In genomic region chr2:59446671-59447070, GRCm38 (mm10) we compare ENCODE assay signal across 20 mouse cellular contexts. TPM values are rescaled to one million over a fixed set of nuclear protein-coding genes. Genes with fewer than 3 reads are reported as not detected.
DNase-seq lines count a peak whose midpoint lies in the region; ATAC-seq and TF ChIP-seq lines count a peak whose summit lies in the region.
"Had no signal": no experiment of that assay in that cellular context is flagged by ENCODE, and none has a peak within 500 bp of the region (broad histone marks: within the 10 kb centered on the region; RNA-seq: fewer than 3 reads in every experiment).

No protein-coding gene starts in this region.

- no peaks in the 10 kb centered on the region for H3K36me3 ChIP-seq in heart, adult 2 months (ENCODE audit: control insufficient read depth, insufficient read depth, low read length)
- no peaks in the 10 kb centered on the region for H3K36me3 ChIP-seq in stomach, postnatal 0 days (ENCODE audit: control insufficient read depth, insufficient read depth, low read length)
- H3K36me3 ChIP-seq: heart, embryonic 13.5 days had no signal

- TF ChIP-seq EP300 in heart, adult 2 months (IDR thresholded peaks at IDR 0.05; ENCODE audit: insufficient read depth, low read depth, low read length), result no peak
- no peak for TF ChIP-seq EP300 in stomach, postnatal 0 days (optimal IDR thresholded peaks at IDR 0.05)

- no peak for ATAC-seq in stomach, postnatal 0 days (ENCODE audit: low FRiP score, low TSS enrichment)
- ATAC-seq: intestine, postnatal 0 days; midbrain, embryonic 16.5 days; Patski had no signal

- H3K4me3 ChIP-seq in heart, adult 2 months, result no peak overlapping the region
- no peak overlapping the region for H3K4me3 ChIP-seq in stomach, postnatal 0 days (ENCODE audit: low read depth, low read length)
- H3K4me3 ChIP-seq: heart, embryonic 13.5 days had no signal

- no peaks in the 10 kb centered on the region for H3K27me3 ChIP-seq in heart, adult 2 months (ENCODE audit: control insufficient read depth, insufficient read depth, low read length)
- no peaks in the 10 kb centered on the region for H3K27me3 ChIP-seq in stomach, postnatal 0 days (ENCODE audit: control insufficient read depth, insufficient read depth, low read length)
- H3K27me3 ChIP-seq: heart, embryonic 13.5 days; Patski had no signal

- H3K79me2 ChIP-seq in heart, adult 2 months (replicated peaks; ENCODE audit: control insufficient read depth, insufficient read depth, low read length), result no peaks in the 10 kb centered on the region

- H3K9me3 ChIP-seq in stomach, postnatal 0 days (ENCODE audit: control insufficient read depth, low read length), result no peaks in the 10 kb centered on the region
- H3K9me3 ChIP-seq: heart, embryonic 13.5 days had no signal

- no peak overlapping the region for H3K9ac ChIP-seq in heart, adult 2 months (ENCODE audit: low read depth, low read length)
- no peak overlapping the region for H3K9ac ChIP-seq in stomach, postnatal 0 days (ENCODE audit: low read length)
- H3K9ac ChIP-seq: heart, embryonic 13.5 days; lung, embryonic 14.5 days had no signal

- no peak for TF ChIP-seq CTCF in heart, adult 2 months (IDR thresholded peaks at IDR 0.05)
- TF ChIP-seq CTCF in stomach, postnatal 0 days (IDR thresholded peaks at IDR 0.05; ENCODE audit: low read depth), result no peak

- intact Hi-C loops in heart, adult 2 months (cut with DNase I), result no loop called here

- H3K4me2 ChIP-seq in stomach, postnatal 0 days (replicated peaks; ENCODE audit: low read depth), result no peak overlapping the region
- H3K4me2 ChIP-seq: heart, embryonic 13.5 days; lung, embryonic 14.5 days had no signal

- no peaks in the 10 kb centered on the region for H3K4me1 ChIP-seq in heart, adult 2 months (ENCODE audit: control insufficient read depth, insufficient read depth, low read length)
- no peaks in the 10 kb centered on the region for H3K4me1 ChIP-seq in stomach, postnatal 0 days (replicated peaks; ENCODE audit: control insufficient read depth, insufficient read depth)
- H3K4me1 ChIP-seq: heart, embryonic 13.5 days had no signal

- no peak overlapping the region for H3K27ac ChIP-seq in heart, adult 2 months
- peak overlapping the region; percentile 65; the same call in 1 of the 2 replicates for H3K27ac ChIP-seq in stomach, postnatal 0 days (replicated peaks)
- H3K27ac ChIP-seq: heart, embryonic 13.5 days had no signal

- 50% methylated on average over 6 of the region's 6 CpGs for WGBS in heart, adult 2 months
- 47% methylated on average over 6 of the region's 6 CpGs for WGBS in stomach, postnatal 0 days

- peak; percentile 61 for DNase-seq in heart, adult 11 months
- DNase-seq in heart, adult 2 months, result no peak
- DNase-seq in retina, postnatal 1 day, result peak; percentile 22
- DNase-seq in retina, embryonic 14.5 days (ENCODE audit: low spot score), result no peak
- DNase-seq in cerebellum, adult 9-10 months, result peak; percentile 97
- DNase-seq in stomach, postnatal 0 days (ENCODE audit: low spot score), result no peak
- no peak for DNase-seq in ovary, postnatal 14 days (ENCODE audit: low spot score)
- DNase-seq in spleen, postnatal 36 days (ENCODE audit: low spot score in 2 of 2), result no peak
- DNase-seq: heart, postnatal 4 days; kidney, postnatal 14 days; liver; lung, embryonic 14.5 days; thymus, postnatal 36 days had no signal

- no peak for TF ChIP-seq POLR2A in heart, adult 2 months (IDR thresholded peaks at IDR 0.05; ENCODE audit: insufficient read depth, low read depth, low read length)

RNA-seq across cellular contexts. Expression of gene Dapl1, which starts 37.8 kb away (rescaled TPM):
- not detected for total RNA-seq in heart, adult 2 months (2021)
- not detected in 2 replicates for polyA plus RNA-seq in heart, adult 2 months (2012; rRNA removed)
- 472 and 547 TPM in 2 replicates for polyA plus RNA-seq in stomach, postnatal 0 days (2015; fragmentation: Nextera tagmentation; extraction: Ambion mirVana)
- total RNA-seq: adrenal gland, adult 18-20 months; gastrocnemius, postnatal 4 days; heart, postnatal 4 days had no signal
- polyA plus RNA-seq: heart, embryonic 13.5 days; neural tube, embryonic 11.5 days; Patski had no signal

Comparison
In these comparisons a context has a peak if more than half of its experiments do, and no peak if none do; other contexts are left out.
1. DNase-seq: peak in heart, adult 11 months (single experiment), retina, postnatal 1 day (single experiment) and cerebellum, adult 9-10 months (single experiment); none in heart, adult 2 months (0 of 2), retina, embryonic 14.5 days (single experiment), stomach, postnatal 0 days (single experiment), ovary, postnatal 14 days (single experiment) and spleen, postnatal 36 days (0 of 2).
2. RNA of gene Dapl1, which starts 37.8 kb away (polyA plus RNA-seq): 472 to 547 TPM in stomach, postnatal 0 days; not detected in heart, adult 2 months; every median in the first group is over 100 times any median in the second.